ENCODE assay signal across 17 mouse cellular contexts in the genomic region with DNA sequence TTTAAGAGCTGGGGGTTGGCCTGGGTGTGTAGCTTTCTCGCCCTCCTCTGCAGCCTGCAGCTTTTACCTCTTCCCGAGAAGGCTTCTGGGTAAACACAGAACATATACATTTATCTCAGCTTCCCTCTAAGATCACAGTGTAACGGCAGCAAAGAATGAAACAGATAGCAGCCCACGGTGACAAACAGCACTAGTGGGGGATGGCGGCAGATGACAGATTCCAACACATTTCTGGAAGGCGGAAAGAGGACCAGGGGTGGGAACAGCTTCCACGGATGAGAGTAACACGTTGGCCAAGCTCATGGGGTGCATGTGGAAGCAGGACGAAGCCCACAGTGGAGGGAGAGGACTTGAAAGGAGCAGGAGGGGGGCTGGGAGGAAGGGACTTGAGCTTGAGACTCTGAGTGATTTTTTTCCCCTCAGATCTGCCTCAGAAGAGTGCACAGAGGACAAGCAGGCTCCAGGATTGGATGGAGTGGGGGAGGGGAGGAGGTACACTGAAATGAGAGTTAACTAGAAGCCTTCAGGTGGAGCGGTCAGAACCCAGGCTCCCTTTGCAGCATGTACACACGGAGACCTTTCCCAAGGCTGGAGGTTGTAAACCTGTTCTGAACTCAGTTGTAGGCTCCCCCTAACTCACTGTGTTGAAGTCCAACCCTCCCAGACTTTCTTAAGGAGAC.
DNase-seq lines count a peak whose midpoint lies in the region; ATAC-seq and TF ChIP-seq lines count a peak whose summit lies in the region.
"Had no signal": no experiment of that assay in that cellular context is flagged by ENCODE, and none has a peak within 500 bp of the region (broad histone marks: within the 10 kb centered on the region; RNA-seq: fewer than 3 reads in every experiment).

No protein-coding gene starts in this region.

- no peak overlapping the region for H3K4me2 ChIP-seq in hindbrain, embryonic 15.5 days
- H3K4me2 ChIP-seq: embryonic facial prominence, embryonic 13.5 days; liver, embryonic 15.5 days had no signal

- WGBS in hindbrain, embryonic 15.5 days = 56% methylated on average over 11 of the region's 11 CpGs
- WGBS in thymus, adult 2 months = 68% methylated on average over 11 of the region's 11 CpGs

- 0 out of 2 replicates have a peak, but pooled peaks have one; percentile 25 for TF ChIP-seq EP300 in ES-Bruce4 (IDR thresholded peaks at IDR 0.05; ENCODE audit: insufficient read depth, low read depth, low read length)

- TF ChIP-seq CTCF in left cerebral cortex, adult 2 months (IDR thresholded peaks at IDR 0.05) = no peak
- TF ChIP-seq CTCF in ES-Bruce4 (IDR thresholded peaks at IDR 0.05; ENCODE audit: low read depth, low read length) = no peak
- no peak for TF ChIP-seq CTCF in thymus, adult 2 months (IDR thresholded peaks at IDR 0.05; ENCODE audit: borderline replicate concordance, control insufficient read depth, extremely low read depth, insufficient read depth, low read length, poor library complexity)

- H3K4me3 ChIP-seq in left cerebral cortex, adult 2 months = no peak overlapping the region
- 0 out of 2 replicates have a peak overlapping the region, but pooled peaks have one; percentile 1 for H3K4me3 ChIP-seq in ES-Bruce4 (ENCODE audit: low read depth, low read length)
- H3K4me3 ChIP-seq in hindbrain, embryonic 15.5 days = no peak overlapping the region
- H3K4me3 ChIP-seq in thymus, adult 2 months (ENCODE audit: control insufficient read depth, insufficient read depth, low read length) = no peak overlapping the region
- H3K4me3 ChIP-seq: embryonic facial prominence, embryonic 13.5 days; liver, embryonic 15.5 days; myocyte had no signal

- no peaks in the 10 kb centered on the region for H3K9me3 ChIP-seq in ES-Bruce4 (replicated peaks; ENCODE audit: control insufficient read depth, insufficient read depth, low read length, poor library complexity, severe bottlenecking)
- H3K9me3 ChIP-seq in hindbrain, embryonic 15.5 days = no peaks in the 10 kb centered on the region
- H3K9me3 ChIP-seq: liver, embryonic 15.5 days had no signal

- H3K27ac ChIP-seq in left cerebral cortex, adult 2 months = no peak overlapping the region
- H3K27ac ChIP-seq in ES-Bruce4 (ENCODE audit: insufficient read depth, low read length) = peak overlapping the region; percentile 98
- H3K27ac ChIP-seq in hindbrain, embryonic 15.5 days (replicated peaks) = 0 out of 2 replicates have a peak overlapping the region, but pooled peaks have one; percentile 14
- H3K27ac ChIP-seq in thymus, adult 2 months (ENCODE audit: control insufficient read depth, insufficient read depth, low read length) = no peak overlapping the region
- H3K27ac ChIP-seq: embryonic facial prominence, embryonic 13.5 days; liver, embryonic 15.5 days had no signal

- intact Hi-C loops in left cerebral cortex, adult 2 months (cut with DNase I) = loop anchor here (5.0 kb wide), 1 partner anchor 55 kb away; no protein-coding TSS in a partner anchor

- no peak for DNase-seq in frontal cortex, postnatal 14 days (ENCODE audit: low spot score in 2 of 2)
- DNase-seq in left cerebral cortex, adult 18-20 months (ENCODE audit: low spot score in 2 of 2) = peak; percentile 13 to 35
- no peak for DNase-seq in left cerebral cortex, adult 2 months (ENCODE audit: extremely low spot score in 1 of 2, low spot score in 2 of 2)
- no peak for DNase-seq in thymus, adult 2 months
- no peak for DNase-seq in thymus, postnatal 0 days (ENCODE audit: low spot score)
- DNase-seq: B cell, adult 2 months; cerebellum, postnatal 10 days; forebrain, postnatal 0 days; gastrocnemius, postnatal 25 days; kidney, adult 11 months; left cerebral cortex, postnatal 4 days had no signal

- no peaks in the 10 kb centered on the region for H3K36me3 ChIP-seq in ES-Bruce4 (ENCODE audit: control insufficient read depth, insufficient read depth, low read length, poor library complexity, severe bottlenecking)
- no peaks in the 10 kb centered on the region for H3K36me3 ChIP-seq in hindbrain, embryonic 15.5 days
- no peaks in the 10 kb centered on the region for H3K36me3 ChIP-seq in thymus, adult 2 months (ENCODE audit: control insufficient read depth, insufficient read depth, low read length)
- H3K36me3 ChIP-seq: embryonic facial prominence, embryonic 13.5 days; liver, embryonic 15.5 days had no signal

- H3K9ac ChIP-seq in ES-Bruce4 (ENCODE audit: low read depth, poor library complexity, severe bottlenecking) = peak overlapping the region; percentile 50
- no peak overlapping the region for H3K9ac ChIP-seq in hindbrain, embryonic 15.5 days
- H3K9ac ChIP-seq: embryonic facial prominence, embryonic 13.5 days; forebrain, postnatal 0 days; liver, embryonic 15.5 days had no signal

- peaks cover 6% of the 10 kb centered on the region for H3K4me1 ChIP-seq in ES-Bruce4 (ENCODE audit: control insufficient read depth, insufficient read depth, low read length)
- H3K4me1 ChIP-seq in hindbrain, embryonic 15.5 days (replicated peaks) = peaks cover 27% of the 10 kb centered on the region
- no peaks in the 10 kb centered on the region for H3K4me1 ChIP-seq in thymus, adult 2 months (replicated peaks; ENCODE audit: control insufficient read depth, insufficient read depth, low read length)
- H3K4me1 ChIP-seq: liver, embryonic 15.5 days had no signal

- ATAC-seq in frontal cortex, adult (ENCODE audit: low TSS enrichment) = peak; percentile 50; the same call in 1 of the 2 replicates
- ATAC-seq in hindbrain, embryonic 15.5 days (ENCODE audit: low FRiP score, low read depth) = no peak
- ATAC-seq: forebrain, postnatal 0 days had no signal

- no peak for TF ChIP-seq POLR2A in ES-Bruce4 (IDR thresholded peaks at IDR 0.05; ENCODE audit: insufficient read depth, low read length)
- no peak for TF ChIP-seq POLR2A in thymus, adult 2 months (IDR thresholded peaks at IDR 0.05; ENCODE audit: control insufficient read depth, extremely low read depth, insufficient read depth, low read length, poor library complexity)

- H3K27me3 ChIP-seq in ES-Bruce4 (ENCODE audit: control insufficient read depth, insufficient read depth, low read length, poor library complexity, severe bottlenecking) = no peaks in the 10 kb centered on the region
- H3K27me3 ChIP-seq in hindbrain, embryonic 15.5 days = no peaks in the 10 kb centered on the region
- H3K27me3 ChIP-seq in thymus, adult 2 months (ENCODE audit: control insufficient read depth, insufficient read depth, low read length) = no peaks in the 10 kb centered on the region
- H3K27me3 ChIP-seq: liver, embryonic 15.5 days had no signal

Comparison
In these comparisons a context has a peak if more than half of its experiments do, and no peak if none do; other contexts are left out.
1. DNase-seq: peak in left cerebral cortex, adult 18-20 months (2 of 2); none in frontal cortex, postnatal 14 days (0 of 2), left cerebral cortex, adult 2 months (0 of 2), thymus, adult 2 months (single experiment) and thymus, postnatal 0 days (single experiment).
2. H3K27ac ChIP-seq: peak in ES-Bruce4 (single experiment) and hindbrain, embryonic 15.5 days (single experiment); none in left cerebral cortex, adult 2 months (single experiment) and thymus, adult 2 months (single experiment).